Comparison of ENCODE assay signal across 25 mouse cellular contexts in genomic region chr13:44308227-44308626, GRCm38 (mm10).
DNase-seq lines count a peak whose midpoint lies in the region; ATAC-seq lines count a peak whose summit lies in the region.
"Had no signal": no experiment of that assay in that cellular context is flagged by ENCODE, and none has a peak within 500 bp of the region (broad histone marks: within the 10 kb centered on the region; RNA-seq: fewer than 3 reads in every experiment).

No protein-coding gene starts in this region.

- H3K27me3 ChIP-seq in heart, embryonic 14.5 days (ENCODE audit: control insufficient read depth, insufficient read depth, low read length), result no peaks in the 10 kb centered on the region
- H3K27me3 ChIP-seq in midbrain, embryonic 11.5 days (ENCODE audit: control insufficient read depth, insufficient read depth, low read length), result no peaks in the 10 kb centered on the region
- no peaks in the 10 kb centered on the region for H3K27me3 ChIP-seq in midbrain, embryonic 14.5 days (ENCODE audit: control insufficient read depth, insufficient read depth, low read length)
- no peaks in the 10 kb centered on the region for H3K27me3 ChIP-seq in forebrain, embryonic 14.5 days (replicated peaks; ENCODE audit: control insufficient read depth, insufficient read depth, low read length)
- H3K27me3 ChIP-seq in midbrain, embryonic 16.5 days (ENCODE audit: control insufficient read depth, insufficient read depth, low read depth, low read length), result no peaks in the 10 kb centered on the region
- H3K27me3 ChIP-seq: liver, embryonic 15.5 days; lung, embryonic 15.5 days; megakaryocyte, embryonic 14.5 days; neural tube, embryonic 12.5 days had no signal

- H3K9ac ChIP-seq in heart, embryonic 14.5 days (ENCODE audit: low read length), result no peak overlapping the region
- H3K9ac ChIP-seq in midbrain, embryonic 11.5 days (ENCODE audit: low read length), result no peak overlapping the region
- no peak overlapping the region for H3K9ac ChIP-seq in midbrain, embryonic 14.5 days (replicated peaks; ENCODE audit: low read length)
- H3K9ac ChIP-seq in forebrain, embryonic 14.5 days (ENCODE audit: low read length), result no peak overlapping the region
- no peak overlapping the region for H3K9ac ChIP-seq in midbrain, embryonic 16.5 days (ENCODE audit: low read depth, low read length)
- H3K9ac ChIP-seq: liver, embryonic 15.5 days; lung, embryonic 15.5 days; neural tube, embryonic 12.5 days had no signal

- 67% methylated on average over 13 of the region's 13 CpGs for WGBS in heart, embryonic 14.5 days
- 56% methylated on average over 13 of the region's 13 CpGs for WGBS in midbrain, embryonic 11.5 days
- WGBS in midbrain, embryonic 14.5 days, result 59% methylated on average over 13 of the region's 13 CpGs
- 34% methylated on average over 13 of the region's 13 CpGs for WGBS in forebrain, embryonic 14.5 days
- WGBS in midbrain, embryonic 16.5 days, result 53% methylated on average over 13 of the region's 13 CpGs

- no peak for DNase-seq in heart, adult 8-10 months (ENCODE audit: low spot score)
- peak; percentile 79 for DNase-seq in midbrain, embryonic 11.5 days (ENCODE audit: low spot score, missing footprints)
- DNase-seq in midbrain, embryonic 14.5 days, result no peak
- no peak for DNase-seq in forebrain, embryonic 14.5 days (ENCODE audit: low spot score)
- DNase-seq in liver, result no peak
- no peak for DNase-seq in thymus, postnatal 0 days (ENCODE audit: low spot score)
- DNase-seq: adrenal gland, postnatal 36 days; cerebellum, adult 18-20 months; cerebellum, postnatal 14 days; gastrocnemius, postnatal 36 days; kidney, adult 2 months; kidney, postnatal 10 days; lung, postnatal 36 days; retina, postnatal 1 day; right cerebral cortex, postnatal 25 days; spleen, adult 18-20 months; thymus, postnatal 14 days had no signal

- no peak for ATAC-seq in heart, embryonic 14.5 days (ENCODE audit: insufficient number of reproducible peaks, insufficient read depth, low FRiP score, low read depth)
- no peak for ATAC-seq in midbrain, embryonic 11.5 days (ENCODE audit: low FRiP score)
- ATAC-seq in midbrain, embryonic 14.5 days (ENCODE audit: low FRiP score, low TSS enrichment), result no peak
- ATAC-seq in forebrain, embryonic 14.5 days, result no peak
- ATAC-seq in midbrain, embryonic 16.5 days, result no peak

- H3K36me3 ChIP-seq in heart, embryonic 14.5 days (ENCODE audit: control insufficient read depth, insufficient read depth, low read length), result no peaks in the 10 kb centered on the region
- no peaks in the 10 kb centered on the region for H3K36me3 ChIP-seq in midbrain, embryonic 11.5 days (ENCODE audit: control insufficient read depth, insufficient read depth, low read length)
- H3K36me3 ChIP-seq in midbrain, embryonic 14.5 days (ENCODE audit: control insufficient read depth, insufficient read depth, low read length), result no peaks in the 10 kb centered on the region
- no peaks in the 10 kb centered on the region for H3K36me3 ChIP-seq in forebrain, embryonic 14.5 days (ENCODE audit: control insufficient read depth, insufficient read depth, low read length)
- no peaks in the 10 kb centered on the region for H3K36me3 ChIP-seq in midbrain, embryonic 16.5 days (ENCODE audit: control insufficient read depth, insufficient read depth, low read length)
- H3K36me3 ChIP-seq: liver, embryonic 15.5 days; lung, embryonic 15.5 days; neural tube, embryonic 12.5 days had no signal

- peak overlapping the region; percentile 17; the same call in 1 of the 2 replicates for H3K4me2 ChIP-seq in heart, embryonic 14.5 days (ENCODE audit: low read length)
- H3K4me2 ChIP-seq in midbrain, embryonic 11.5 days, result no peak overlapping the region
- H3K4me2 ChIP-seq in midbrain, embryonic 14.5 days (ENCODE audit: low read length), result no peak overlapping the region
- peak overlapping the region; percentile 20; the same call in 1 of the 2 replicates for H3K4me2 ChIP-seq in forebrain, embryonic 14.5 days (ENCODE audit: low read length)
- H3K4me2 ChIP-seq in midbrain, embryonic 16.5 days (ENCODE audit: low read length), result peak overlapping the region; percentile 26
- H3K4me2 ChIP-seq: heart, embryonic 11.5 days; liver, embryonic 15.5 days; lung, embryonic 15.5 days; neural tube, embryonic 12.5 days had no signal

- no peak overlapping the region for H3K27ac ChIP-seq in heart, embryonic 14.5 days (replicated peaks in 1 of 2; ENCODE audit: control insufficient read depth in 1 of 2, insufficient read depth in 1 of 2, low read depth in 2 of 2, low read length in 2 of 2)
- H3K27ac ChIP-seq in midbrain, embryonic 11.5 days (ENCODE audit: low read depth, low read length), result no peak overlapping the region
- no peak overlapping the region for H3K27ac ChIP-seq in midbrain, embryonic 14.5 days (replicated peaks; ENCODE audit: low read depth, low read length)
- no peak overlapping the region for H3K27ac ChIP-seq in forebrain, embryonic 14.5 days (ENCODE audit: low read depth, low read length)
- H3K27ac ChIP-seq in midbrain, embryonic 16.5 days (ENCODE audit: low read length), result no peak overlapping the region
- H3K27ac ChIP-seq: left cerebral cortex, adult 2 months; liver, embryonic 15.5 days; lung, embryonic 15.5 days; neural tube, embryonic 12.5 days had no signal

- H3K9me3 ChIP-seq in heart, embryonic 14.5 days (ENCODE audit: control insufficient read depth, low read length), result no peaks in the 10 kb centered on the region
- no peaks in the 10 kb centered on the region for H3K9me3 ChIP-seq in midbrain, embryonic 11.5 days (ENCODE audit: control insufficient read depth, low read length)
- H3K9me3 ChIP-seq in midbrain, embryonic 14.5 days (ENCODE audit: control insufficient read depth, low read length), result no peaks in the 10 kb centered on the region
- H3K9me3 ChIP-seq in forebrain, embryonic 14.5 days (replicated peaks; ENCODE audit: control insufficient read depth, low read length), result no peaks in the 10 kb centered on the region
- no peaks in the 10 kb centered on the region for H3K9me3 ChIP-seq in midbrain, embryonic 16.5 days (replicated peaks; ENCODE audit: control insufficient read depth, low read length, poor library complexity, severe bottlenecking)
- H3K9me3 ChIP-seq: liver, embryonic 15.5 days; lung, embryonic 15.5 days; neural tube, embryonic 12.5 days had no signal

- no peak overlapping the region for H3K4me3 ChIP-seq in heart, embryonic 14.5 days (ENCODE audit: control insufficient read depth in 1 of 2, insufficient read depth in 1 of 2, low read depth in 1 of 2, low read length in 2 of 2)
- no peak overlapping the region for H3K4me3 ChIP-seq in midbrain, embryonic 11.5 days (ENCODE audit: low read depth, low read length)
- no peak overlapping the region for H3K4me3 ChIP-seq in midbrain, embryonic 14.5 days (replicated peaks; ENCODE audit: low read depth, low read length)
- H3K4me3 ChIP-seq in forebrain, embryonic 14.5 days (ENCODE audit: low read depth, low read length), result no peak overlapping the region
- no peak overlapping the region for H3K4me3 ChIP-seq in midbrain, embryonic 16.5 days (ENCODE audit: low read depth, low read length)
- H3K4me3 ChIP-seq: left cerebral cortex, adult 2 months; liver, embryonic 15.5 days; lung, embryonic 15.5 days; megakaryocyte, embryonic 14.5 days; neural tube, embryonic 12.5 days had no signal

- no peaks in the 10 kb centered on the region; a peak in 1 of 4 replicates for H3K4me1 ChIP-seq in heart, embryonic 14.5 days (ENCODE audit: control insufficient read depth in 2 of 2, insufficient read depth in 2 of 2, low read length in 2 of 2)
- no peaks in the 10 kb centered on the region for H3K4me1 ChIP-seq in midbrain, embryonic 11.5 days (ENCODE audit: control insufficient read depth, insufficient read depth, low read length)
- H3K4me1 ChIP-seq in midbrain, embryonic 14.5 days (ENCODE audit: control insufficient read depth, insufficient read depth, low read length), result no peaks in the 10 kb centered on the region
- no peaks in the 10 kb centered on the region for H3K4me1 ChIP-seq in forebrain, embryonic 14.5 days (ENCODE audit: control insufficient read depth, insufficient read depth, low read length)
- H3K4me1 ChIP-seq in midbrain, embryonic 16.5 days (ENCODE audit: control insufficient read depth, insufficient read depth, low read length), result no peaks in the 10 kb centered on the region
- H3K4me1 ChIP-seq: liver, embryonic 15.5 days; lung, embryonic 15.5 days; neural tube, embryonic 12.5 days had no signal

Comparison
In these comparisons a context has a peak if more than half of its experiments do, and no peak if none do; other contexts are left out.
1. H3K4me2 ChIP-seq: peak in heart, embryonic 14.5 days (single experiment), forebrain, embryonic 14.5 days (single experiment) and midbrain, embryonic 16.5 days (single experiment); none in midbrain, embryonic 11.5 days (single experiment) and midbrain, embryonic 14.5 days (single experiment).